In the genomic region with DNA sequence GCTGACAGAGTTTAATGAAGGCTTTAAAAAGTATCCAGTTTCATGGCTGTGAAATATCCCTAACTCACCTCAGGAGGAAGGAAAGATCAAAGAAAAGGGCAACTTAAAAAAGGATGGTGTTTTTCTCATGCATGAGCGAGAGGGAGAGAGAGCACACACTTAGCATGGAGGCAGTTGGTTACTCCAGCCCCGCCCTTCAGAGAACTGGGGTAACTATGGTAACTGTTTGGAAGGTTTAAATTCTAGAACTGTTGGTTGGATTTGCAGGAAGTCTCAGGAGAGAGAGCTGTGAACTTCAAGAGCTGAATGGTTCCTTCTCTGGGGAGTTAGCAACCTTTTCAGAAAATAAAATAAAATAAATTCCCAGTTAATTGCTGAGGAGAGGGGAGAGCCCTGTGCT, we compare ENCODE assay signal across 9 mouse cellular contexts.
A peak's percentile ranks its signal among the peaks of the same experiment; 100 is the strongest.
DNase-seq lines count a peak whose midpoint lies in the region; ATAC-seq lines count a peak whose summit lies in the region.
"Had no signal": no experiment of that assay in that cellular context is flagged by ENCODE, and none has a peak within 500 bp of the region (broad histone marks: within the 10 kb centered on the region; RNA-seq: fewer than 3 reads in every experiment).

No protein-coding gene starts in this region.

- peaks cover 8% of the 10 kb centered on the region; the same call in 1 of the 2 replicates for H3K4me1 ChIP-seq in kidney, embryonic 14.5 days (ENCODE audit: control insufficient read depth, insufficient read depth, low read length)

- no peak for DNase-seq in kidney, postnatal 4 days
- peak; percentile 68 for DNase-seq in right cerebral cortex, adult 18-20 months
- no peak for DNase-seq in right cerebral cortex, postnatal 4 days
- peak; percentile 57 for DNase-seq in layer of hippocampus, adult 9-11 months
- DNase-seq in thymus, postnatal 14 days: no peak
- DNase-seq in spleen, postnatal 36 days (ENCODE audit: low spot score in 2 of 2): no peak
- DNase-seq: kidney, adult 8-10 months had no signal

- no peaks in the 10 kb centered on the region for H3K36me3 ChIP-seq in kidney, embryonic 14.5 days (ENCODE audit: control insufficient read depth, insufficient read depth, low read length)
- H3K36me3 ChIP-seq: liver, embryonic 12.5 days had no signal

- H3K4me3 ChIP-seq in kidney, embryonic 14.5 days (ENCODE audit: low read length): no peak overlapping the region
- H3K4me3 ChIP-seq: liver, embryonic 12.5 days had no signal

- H3K9ac ChIP-seq in kidney, embryonic 14.5 days (ENCODE audit: low read depth, low read length): no peak overlapping the region
- H3K9ac ChIP-seq: liver, embryonic 12.5 days had no signal

- ATAC-seq in kidney, embryonic 14.5 days (ENCODE audit: low FRiP score, low TSS enrichment): peak; percentile 71; the same call in 1 of the 2 replicates
- ATAC-seq: liver, embryonic 12.5 days had no signal

- H3K27me3 ChIP-seq in kidney, embryonic 14.5 days (ENCODE audit: control insufficient read depth, insufficient read depth, low read length): no peaks in the 10 kb centered on the region
- H3K27me3 ChIP-seq: liver, embryonic 12.5 days had no signal

- H3K27ac ChIP-seq in kidney, embryonic 14.5 days (ENCODE audit: low read depth, low read length): no peak overlapping the region
- H3K27ac ChIP-seq: liver, embryonic 12.5 days had no signal

- 27% methylated on average over 2 of the region's 2 CpGs for WGBS in kidney, embryonic 14.5 days

- no peak overlapping the region for H3K4me2 ChIP-seq in kidney, embryonic 14.5 days (replicated peaks; ENCODE audit: low read depth, low read length)
- H3K4me2 ChIP-seq: liver, embryonic 12.5 days had no signal

- peaks cover 3% of the 10 kb centered on the region; the same call in 1 of the 2 replicates for H3K9me3 ChIP-seq in kidney, embryonic 14.5 days (ENCODE audit: control insufficient read depth, low read length)

Comparison
In these comparisons a context has a peak if more than half of its experiments do, and no peak if none do; other contexts are left out.
1. DNase-seq: peak in right cerebral cortex, adult 18-20 months (single experiment) and layer of hippocampus, adult 9-11 months (single experiment); none in kidney, postnatal 4 days (0 of 2), right cerebral cortex, postnatal 4 days (single experiment), thymus, postnatal 14 days (single experiment) and spleen, postnatal 36 days (0 of 2).